Mouse (Mus musculus) heart, embryonic 16.5 days (tissue): ENCODE measurements around the gene Clcn7. TPM values are rescaled to one million over a fixed set of nuclear protein-coding genes. Genes with fewer than 3 reads are reported as not detected.

Source experiments
- ATAC-seq: fragments of 200-750 bp; cut with Nextera tagmentation; replicated peaks from 2 replicates; pipeline ENCODE4 v1.8.0; 2017; ENCODE audit warnings: moderate number of reproducible peaks; ENCODE audit not compliant: insufficient read depth, low FRiP score; ENCODE audit errors: extremely low read depth
- H3K27ac ChIP-seq: fragments of 300-500 bp; sonication (generic); 2 replicates; pipeline ENCODE4 v1.5.1; 2014; ENCODE audit warnings: mild to moderate bottlenecking, low read length, control low read depth, moderate library complexity
- H3K27me3 ChIP-seq: fragments of 300-500 bp; sonication (generic); 2 replicates; pipeline ENCODE4 v1.6.1; 2014; ENCODE audit warnings: low read length, mixed read lengths; ENCODE audit not compliant: control insufficient read depth, insufficient read depth
- H3K36me3 ChIP-seq: fragments of 300-500 bp; sonication (generic); 2 replicates; pipeline ENCODE4 v1.6.1; 2014; ENCODE audit not compliant: control insufficient read depth, insufficient read depth
- H3K4me1 ChIP-seq: fragments of 300-500 bp; sonication (generic); 2 replicates; pipeline ENCODE4 v1.6.1; 2014; ENCODE audit warnings: low read length, mixed read lengths; ENCODE audit not compliant: control insufficient read depth, insufficient read depth
- H3K4me2 ChIP-seq: fragments of 300-500 bp; sonication (generic); 2 replicates; pipeline ENCODE4 v1.6.1; 2014; ENCODE audit warnings: low read depth, mild to moderate bottlenecking, control low read depth, low read length
- H3K4me3 ChIP-seq: fragments of 300-500 bp; sonication (generic); 2 replicates; pipeline ENCODE4 v1.5.1; 2014; ENCODE audit warnings: mild to moderate bottlenecking, control low read depth, low read length
- H3K9ac ChIP-seq: fragments of 300-500 bp; sonication (generic); 2 replicates; pipeline ENCODE4 v1.6.1; 2014; ENCODE audit warnings: low read length, control low read depth
- H3K9me3 ChIP-seq: fragments of 300-500 bp; sonication (generic); replicated peaks from 2 replicates; pipeline ENCODE4 v1.6.1; 2016; ENCODE audit warnings: low read length; ENCODE audit not compliant: control insufficient read depth
- WGBS: fragments of 180-500 bp; shearing (Covaris S2); extraction: QIAGEN DNeasy Blood & Tissue Kit; methylation state at CpG from one replicate; pipeline ENCODE4 v1.1.7; 2014; 5-methylcytosine and 5-hydroxymethylcytosine counted together
- polyA plus RNA-seq: library from polyadenylated mRNA; unstranded; fragments of >200 nt; fragmentation: Nextera tagmentation; extraction: Ambion mirVana; gene quantifications from 2 replicates; pipeline ENCODE4 v1.2.1, GENCODE M21; 2015

Clcn7 gene
- polyA plus RNA-seq, 1 experiment from 2014 or later: 16.1 TPM

DNA sequence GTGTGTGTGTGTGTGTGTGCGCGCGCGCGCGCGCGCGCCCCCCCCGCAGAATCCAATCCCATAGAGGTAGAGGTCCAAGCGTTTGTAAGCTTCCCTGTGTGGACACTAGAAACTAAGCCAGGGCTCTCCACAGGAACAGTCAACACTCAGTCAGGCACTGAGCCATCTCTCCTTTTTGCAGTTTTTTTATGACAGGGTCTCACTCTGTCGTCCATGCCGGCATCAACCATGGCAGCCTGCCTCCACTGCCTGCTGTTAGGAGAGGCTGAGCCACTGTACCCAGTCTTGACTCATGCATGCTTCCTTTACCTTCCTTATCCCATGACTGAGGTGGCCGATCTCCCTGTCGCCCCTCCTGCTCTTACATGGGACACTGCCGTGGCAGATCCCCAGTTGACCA lies 25.4 kb upstream of the Clcn7 start:
- Histone ChIP-seq H3K27me3 (no peaks in the 10 kb centered on the region), H3K4me3 (no peak overlapping the region), H3K27ac (no peak overlapping the region), H3K9ac (no peak overlapping the region), H3K4me1 (peaks cover 11% of the 10 kb centered on the region; the same call in 1 of the 2 replicates), H3K36me3 (peaks cover 34% of the 10 kb centered on the region), H3K9me3 (no peaks in the 10 kb centered on the region), H3K4me2 (no peak overlapping the region)
- ATAC-seq: no peak
- WGBS: 68% methylated on average over 16 of the region's 16 CpGs

- Histone ChIP-seq H3K36me3 (peaks cover 18% of the 10 kb centered on the region), H3K27me3 (no peaks in the 10 kb centered on the region), H3K9me3 (no peaks in the 10 kb centered on the region), H3K4me1 (peaks cover 14% of the 10 kb centered on the region), H3K4me3 (no peak overlapping the region), H3K4me2 (no peak overlapping the region), H3K27ac (no peak overlapping the region), H3K9ac (no peak overlapping the region)
- WGBS: 81% methylated on average over 2 of the region's 2 CpGs
- ATAC-seq: no peak
Observed at GRCm38 (mm10) chr17:25109578-25109977, 23.6 kb upstream of the Clcn7 start.

- Histone ChIP-seq H3K4me1 (peaks cover 19% of the 10 kb centered on the region), H3K9ac (no peak overlapping the region), H3K27ac (no peak overlapping the region), H3K9me3 (no peaks in the 10 kb centered on the region), H3K4me2 (no peak overlapping the region), H3K4me3 (no peak overlapping the region), H3K27me3 (no peaks in the 10 kb centered on the region), H3K36me3 (peaks cover 14% of the 10 kb centered on the region)
- WGBS: 96% methylated on average over 6 of the region's 6 CpGs
- no peak for ATAC-seq
Observed at GRCm38 (mm10) chr17:25110590-25110989, 22.6 kb upstream of the Clcn7 start.

GRCm38 (mm10) chr17:25111220-25111619 lies 22.0 kb upstream of the Clcn7 start:
- 91% methylated on average over 5 of the region's 5 CpGs for WGBS

GRCm38 (mm10) chr17:25111739-25112422 lies 21.3 kb upstream of the Clcn7 start:
- no peak overlapping the region for H3K9ac ChIP-seq
- no peak for ATAC-seq
- peak overlapping the region; percentile 54 for H3K27ac ChIP-seq

More at GRCm38 (mm10) chr17:25111220-25111619, 22.0 kb upstream of the Clcn7 start:
- H3K27me3 ChIP-seq: no peaks in the 10 kb centered on the region
- no peak overlapping the region for H3K27ac ChIP-seq
- ATAC-seq: no peak
- H3K4me2 ChIP-seq: no peak overlapping the region
- H3K4me3 ChIP-seq: no peak overlapping the region
- no peaks in the 10 kb centered on the region for H3K9me3 ChIP-seq
- H3K36me3 ChIP-seq: peaks cover 14% of the 10 kb centered on the region
- H3K9ac ChIP-seq: no peak overlapping the region
- H3K4me1 ChIP-seq: peaks cover 21% of the 10 kb centered on the region

GRCm38 (mm10) chr17:25112423-25112810 lies 20.8 kb upstream of the Clcn7 start:
- no peak overlapping the region for H3K4me3 ChIP-seq
- peaks cover 23% of the 10 kb centered on the region for H3K4me1 ChIP-seq
- no peak overlapping the region for H3K9ac ChIP-seq
- ATAC-seq: no peak
- no peaks in the 10 kb centered on the region for H3K27me3 ChIP-seq
- no peak overlapping the region for H3K4me2 ChIP-seq
- H3K27ac ChIP-seq: peak overlapping the region; percentile 54
- H3K36me3 ChIP-seq: peaks cover 10% of the 10 kb centered on the region; the same call in 1 of the 2 replicates
- 68% methylated on average over 3 of the region's 3 CpGs for WGBS
- H3K9me3 ChIP-seq: no peaks in the 10 kb centered on the region

More at GRCm38 (mm10) chr17:25111739-25112422, 21.3 kb upstream of the Clcn7 start:
- no peaks in the 10 kb centered on the region for H3K9me3 ChIP-seq
- 51% methylated on average over 8 of the region's 8 CpGs for WGBS
- no peaks in the 10 kb centered on the region for H3K27me3 ChIP-seq
- no peak overlapping the region for H3K4me2 ChIP-seq
- peaks cover 23% of the 10 kb centered on the region for H3K4me1 ChIP-seq
- peaks cover 11% of the 10 kb centered on the region for H3K36me3 ChIP-seq
- H3K4me3 ChIP-seq: no peak overlapping the region

DNA sequence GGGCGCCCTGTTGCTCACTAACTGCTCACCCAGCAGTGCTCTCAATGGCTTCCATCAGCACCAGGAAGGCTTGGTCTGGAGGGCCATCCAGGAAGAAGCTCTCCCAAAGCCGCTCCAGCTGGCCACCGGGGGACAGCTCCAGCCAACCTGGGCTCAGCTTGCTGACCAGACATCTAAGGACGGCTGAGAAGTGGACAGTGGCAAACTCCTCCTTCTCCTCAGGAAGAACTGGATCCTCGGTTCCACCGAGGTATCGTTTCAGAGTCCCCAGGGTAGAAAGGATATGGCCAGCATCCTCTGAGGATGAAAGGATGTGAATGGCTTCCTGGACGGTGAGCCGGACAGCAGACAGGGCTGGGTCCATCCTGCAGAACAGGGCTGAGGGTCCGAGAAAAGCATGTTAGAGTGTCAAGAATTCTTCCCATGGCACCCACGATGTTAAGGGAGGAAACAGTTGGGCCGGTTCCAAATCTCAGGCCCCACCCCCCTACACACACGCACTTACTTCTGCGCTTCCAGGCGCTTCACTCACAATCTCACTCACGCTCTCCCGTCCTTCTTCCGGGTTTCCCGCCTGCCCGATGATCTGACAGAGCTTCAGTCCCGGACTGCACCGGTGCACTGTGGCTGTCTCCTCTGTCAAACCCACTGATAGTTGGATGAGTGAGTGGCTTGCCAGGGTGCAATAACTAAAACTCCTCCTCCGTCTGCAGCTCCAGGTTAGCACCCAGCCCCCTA lies 18.1 kb upstream of the Clcn7 start:
- Histone ChIP-seq H3K36me3 (peaks cover 3% of the 10 kb centered on the region; the same call in 1 of the 2 replicates), H3K4me3 (peak overlapping the region; percentile 71), H3K4me2 (peak overlapping the region; percentile 97), H3K27me3 (no peaks in the 10 kb centered on the region), H3K9ac (peak overlapping the region; percentile 80), H3K4me1 (peaks cover 23% of the 10 kb centered on the region), H3K9me3 (no peaks in the 10 kb centered on the region), H3K27ac (peak overlapping the region; percentile 89)
- 8% methylated on average over 23 of the region's 23 CpGs for WGBS
- peak; percentile 42 for ATAC-seq

GRCm38 (mm10) chr17:25115664-25116432 lies 17.3 kb upstream of the Clcn7 start, which contains the start of gene Telo2:
TSS of gene Telo2 (minus strand) at chr17:25115967.
- WGBS: 5% methylated on average over 40 of the region's 40 CpGs
- peak within 1 kb of the TSS; percentile 89 for H3K27ac ChIP-seq

More at GRCm38 (mm10) chr17:25115664-25116432, 17.3 kb upstream of the Clcn7 start, which contains the start of gene Telo2:
- no peaks in the 10 kb centered on the region for H3K36me3 ChIP-seq
- H3K9ac ChIP-seq: peak within 1 kb of the TSS; percentile 80
- H3K9me3 ChIP-seq: no peaks in the 10 kb centered on the region
- peak within 1 kb of the TSS; percentile 97 for H3K4me2 ChIP-seq
- peak within 1 kb of the TSS; percentile 71 for H3K4me3 ChIP-seq
- peaks cover 23% of the 10 kb centered on the region for H3K4me1 ChIP-seq
- ATAC-seq: peak; percentile 93
- no peaks in the 10 kb centered on the region for H3K27me3 ChIP-seq
